Mouse (Mus musculus): ENCODE data around the gene Higd1a.
A peak's percentile ranks its signal among the peaks of the same experiment; 100 is the strongest.

Higd1a gene

DNA sequence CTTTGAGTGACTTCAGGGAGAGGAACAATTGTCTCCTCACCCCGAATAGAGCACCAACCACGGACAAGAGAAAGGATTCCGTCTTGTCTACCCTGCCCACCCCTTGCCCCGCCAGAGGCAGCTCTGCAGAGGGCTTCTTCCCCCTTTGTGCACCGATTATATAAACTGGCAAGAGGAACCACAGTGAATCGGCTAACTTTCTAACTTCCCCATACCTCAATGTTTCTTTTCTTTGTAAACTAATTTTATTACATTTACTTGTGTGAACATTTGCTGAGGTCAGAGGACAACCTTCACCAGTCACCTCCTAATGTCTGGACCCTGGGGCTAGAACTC, at the start of gene Higd1a:
Gene Higd1a (minus strand): TSS at position 210 of the 336 bp plus-strand sequence.
- DNase-seq (ENCODE audit: low read depth, low spot score) = no peak

DNA sequence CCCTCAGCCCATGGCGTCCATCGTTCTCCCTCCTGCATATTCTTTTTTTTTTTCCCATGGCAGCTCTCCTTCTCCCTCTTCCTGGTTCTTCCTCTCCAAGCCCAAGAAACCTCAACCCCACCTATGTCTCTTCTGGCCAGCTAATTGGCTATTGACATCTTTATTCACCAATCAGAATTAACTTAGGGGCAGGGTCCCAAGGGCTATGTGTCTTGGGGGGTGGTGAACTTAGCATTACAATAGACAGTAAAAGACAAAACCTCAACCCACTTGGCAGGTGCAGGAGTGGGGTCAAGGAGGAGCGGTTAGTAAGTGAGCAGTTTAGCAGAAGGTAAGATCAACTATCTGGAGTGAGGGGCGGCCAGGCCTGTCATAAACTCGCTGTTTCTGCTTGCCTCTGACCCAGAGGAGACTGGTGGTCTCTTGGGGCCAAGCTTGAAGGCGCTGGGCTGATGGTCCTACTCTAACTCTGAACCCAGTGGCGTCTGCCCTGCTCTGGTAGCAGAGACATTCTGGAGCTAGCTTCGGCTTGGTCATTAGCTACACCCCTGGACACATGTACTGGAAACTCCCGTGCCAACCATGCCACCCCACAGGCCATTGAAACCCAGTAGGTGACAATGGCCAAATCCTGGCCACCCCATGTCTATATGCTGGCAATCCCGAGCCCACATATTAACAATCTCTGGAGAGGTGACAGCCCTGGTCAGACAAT, 49.4 kb upstream of the Higd1a start:
- no peak for DNase-seq (ENCODE audit: low read depth, low spot score)

DNA sequence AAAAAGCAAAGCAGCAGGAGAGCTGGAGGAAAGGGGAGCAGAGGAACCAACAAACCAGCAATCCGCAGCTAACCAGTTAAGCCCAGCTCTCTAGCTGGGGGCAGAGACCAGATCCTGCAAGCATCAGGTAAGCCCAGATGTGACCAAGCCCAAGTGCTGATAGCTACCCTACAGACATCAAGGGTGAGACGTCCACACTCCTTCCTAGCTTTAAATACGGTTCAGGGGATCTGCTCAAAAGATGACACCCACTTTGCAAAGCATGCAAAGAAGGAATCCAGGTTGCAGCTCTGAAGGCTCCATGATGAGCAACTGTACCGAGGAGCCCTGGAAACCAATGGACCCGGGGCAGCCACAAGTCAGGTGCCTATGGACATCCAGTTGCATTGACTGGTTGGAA, 48.3 kb upstream of the Higd1a start:
- no peak for DNase-seq (ENCODE audit: low read depth, low spot score)

DNA sequence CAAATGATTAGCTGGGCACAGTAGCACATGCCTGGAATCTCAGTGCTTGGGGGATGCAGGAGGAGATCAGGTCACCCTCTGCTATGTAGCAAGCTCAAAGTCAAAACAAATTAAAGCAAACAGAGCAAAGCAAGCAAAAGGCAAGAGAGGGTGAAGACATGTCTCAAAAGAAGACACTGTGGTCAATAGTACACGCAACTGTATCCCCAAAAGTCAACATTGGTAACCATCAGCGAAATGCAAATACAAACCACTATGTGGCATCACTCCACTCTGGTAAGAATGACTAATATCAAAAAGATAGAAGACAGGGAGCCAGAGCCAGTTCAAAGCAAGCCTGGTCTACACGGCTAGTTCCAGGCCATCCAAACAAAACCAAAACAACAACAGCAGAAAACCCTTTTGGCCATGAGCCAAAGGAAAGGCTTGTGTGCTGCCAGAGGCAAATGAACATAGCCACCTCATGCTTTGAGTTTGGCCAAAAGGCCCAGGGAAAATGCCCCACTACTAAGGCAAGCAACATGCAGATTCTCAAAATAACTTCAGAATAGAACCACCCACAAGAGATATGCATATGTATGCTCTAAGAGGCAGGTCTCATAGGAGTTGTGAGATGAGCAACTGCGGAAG, 47.5 kb upstream of the Higd1a start:
- no peak for DNase-seq (ENCODE audit: low read depth, low spot score)

DNA sequence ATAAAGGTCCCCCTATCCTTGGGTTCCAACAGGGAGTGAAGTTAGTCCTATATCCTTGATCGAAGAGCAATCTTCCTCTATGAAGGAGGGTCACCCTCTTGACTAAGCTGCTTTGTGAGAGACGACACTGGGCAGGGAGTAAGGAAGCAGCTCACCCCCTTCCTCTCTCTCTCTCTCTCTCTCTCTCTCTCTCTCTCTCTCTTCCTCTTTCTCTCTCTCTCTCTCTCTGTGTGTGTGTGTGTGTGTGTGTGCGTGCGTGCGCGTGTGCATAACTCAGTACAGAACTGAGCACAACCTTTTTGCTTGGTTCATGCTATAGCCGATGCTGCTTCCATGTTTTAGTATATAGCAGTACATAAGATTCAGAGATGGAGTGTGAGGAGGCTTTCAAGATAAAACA, 46.8 kb upstream of the Higd1a start:
- no peak for DNase-seq (ENCODE audit: low read depth, low spot score)

DNA sequence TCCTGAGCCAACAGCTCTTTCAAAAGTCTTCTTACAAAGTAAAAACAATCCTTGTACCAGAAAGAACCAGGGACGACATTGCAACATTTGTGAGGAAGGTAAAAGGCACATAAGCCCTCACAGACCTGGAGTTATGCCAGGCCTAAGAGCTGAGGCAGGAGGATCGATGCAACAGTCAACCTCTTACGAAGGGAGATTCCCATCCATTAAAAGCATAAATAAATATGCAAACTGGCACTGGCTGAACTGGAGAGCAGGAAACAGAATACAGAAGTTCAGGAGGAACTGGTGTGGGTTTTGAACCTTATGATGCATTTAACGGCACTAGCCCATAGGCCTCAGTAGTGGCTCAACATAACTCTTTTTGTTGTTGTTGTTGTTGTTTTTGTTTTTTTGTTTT, 46.2 kb upstream of the Higd1a start:
- DNase-seq (ENCODE audit: low read depth, low spot score) = no peak

DNA sequence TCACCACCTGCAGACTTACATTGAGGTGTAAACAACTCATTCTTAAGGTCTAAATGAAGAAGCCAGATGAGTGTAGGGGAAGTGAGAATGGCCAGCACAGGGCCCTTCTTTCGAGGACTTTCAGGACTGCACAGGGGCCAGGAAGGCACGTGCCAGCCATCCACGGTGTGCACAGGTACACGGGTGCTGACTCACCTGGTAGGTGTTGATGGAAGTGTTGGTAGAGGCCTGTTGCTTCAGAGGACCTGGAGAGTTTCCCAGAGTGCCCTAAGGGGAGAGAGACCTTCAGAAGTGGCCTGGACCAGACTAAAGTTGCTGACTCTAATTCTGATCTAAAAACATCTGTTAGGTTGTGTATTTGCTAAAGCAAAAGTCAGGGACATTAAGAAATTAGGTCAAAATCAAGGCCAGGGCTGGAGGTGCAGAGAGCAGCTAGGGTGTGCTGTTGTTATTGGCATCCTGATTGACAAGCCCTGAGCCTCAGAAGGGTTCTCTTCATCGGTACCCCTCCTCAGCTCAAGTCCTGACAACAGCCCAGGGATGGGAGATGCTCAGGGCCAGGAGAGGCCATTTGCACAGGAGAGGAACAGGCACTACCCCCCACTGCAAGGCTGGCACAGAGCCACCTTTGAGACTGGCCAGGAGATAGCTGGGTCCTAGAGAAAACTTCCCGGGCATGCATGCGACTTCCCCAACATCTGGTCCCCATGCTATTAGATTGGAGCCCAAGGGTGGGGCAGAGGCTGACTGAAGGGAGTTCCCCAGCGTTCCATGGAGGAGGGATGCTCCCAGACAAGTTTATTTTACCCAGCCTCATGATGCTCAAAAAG, 45.5 kb upstream of the Higd1a start:
- no peak for DNase-seq (ENCODE audit: low read depth, low spot score)

DNA sequence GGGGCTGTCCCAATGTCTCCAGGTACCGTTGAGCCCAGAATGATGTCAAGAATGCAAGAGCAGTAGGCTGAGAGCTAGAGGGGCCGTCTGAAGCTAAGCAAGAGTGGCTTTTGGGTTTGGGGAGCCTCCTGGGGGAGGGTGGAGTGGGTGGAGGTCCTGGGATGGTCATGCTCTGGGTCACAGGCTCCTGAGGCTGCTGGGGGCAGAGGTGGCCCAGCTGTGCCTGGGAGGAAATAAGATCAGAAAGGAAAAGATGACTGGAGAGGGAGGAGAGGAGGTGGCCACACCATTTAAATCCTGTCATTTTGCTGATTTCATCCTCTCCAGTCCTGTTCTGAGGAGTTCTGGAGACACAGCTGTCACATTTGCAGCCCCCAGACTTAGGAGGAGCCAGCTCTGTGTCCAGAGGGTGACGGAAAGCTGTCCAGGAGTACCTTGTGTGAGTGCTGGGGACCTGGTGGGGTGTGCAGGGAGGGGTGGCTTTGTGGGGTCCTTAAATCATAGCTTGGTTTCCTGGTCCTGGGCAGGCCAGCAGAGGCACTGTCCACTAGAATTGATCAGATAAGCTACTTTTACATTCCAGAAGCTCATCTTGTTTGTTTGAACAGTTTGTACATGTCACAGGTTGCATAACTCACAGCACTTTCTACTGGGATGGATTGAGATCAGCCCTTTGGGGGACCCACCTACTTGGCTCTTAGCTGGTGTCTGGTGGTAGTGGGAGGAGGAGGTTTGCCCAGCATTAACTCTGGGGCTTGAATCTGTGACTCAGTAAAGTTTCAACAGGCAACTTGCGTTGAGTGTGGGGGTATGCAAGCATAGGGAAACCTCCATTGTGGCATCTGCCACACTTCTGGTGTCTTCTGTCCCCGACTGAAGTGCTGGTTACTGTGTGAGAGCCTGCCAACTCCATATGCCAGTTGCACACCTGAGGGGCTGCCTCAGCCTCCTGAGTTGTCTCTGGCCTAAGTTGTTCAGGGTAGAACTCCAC, 43.8 kb upstream of the Higd1a start:
- DNase-seq (ENCODE audit: low read depth, low spot score) = no peak

DNA sequence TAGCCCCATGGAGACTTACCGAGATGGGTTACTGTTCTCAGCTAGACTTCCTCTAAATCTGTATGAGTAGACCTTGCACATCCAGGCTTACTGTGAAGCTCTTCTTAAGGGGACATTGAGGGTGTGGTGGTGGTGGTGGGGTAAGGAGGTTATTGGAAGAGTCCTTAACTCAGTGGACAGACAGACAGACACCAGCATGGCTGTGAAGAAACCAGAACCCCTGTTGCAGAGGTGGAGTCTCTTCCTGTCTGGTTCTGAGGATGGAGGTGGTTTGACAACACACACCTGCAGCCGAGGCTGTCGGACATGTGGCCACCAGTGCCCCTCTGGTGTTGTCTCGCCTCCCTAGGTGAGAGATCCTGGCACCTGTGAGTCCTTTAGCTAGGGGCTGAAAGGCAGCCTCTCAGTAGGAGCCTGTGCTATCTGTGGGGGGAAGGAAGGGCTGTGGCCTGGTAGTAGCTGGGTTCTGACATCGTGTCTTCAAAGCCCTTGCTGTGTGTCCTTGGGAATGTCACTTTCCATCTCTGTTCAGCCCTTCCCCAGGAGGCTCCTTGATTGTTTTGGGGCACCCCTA, 42.2 kb upstream of the Higd1a start:
- no peak for DNase-seq (ENCODE audit: low read depth, low spot score)

DNA sequence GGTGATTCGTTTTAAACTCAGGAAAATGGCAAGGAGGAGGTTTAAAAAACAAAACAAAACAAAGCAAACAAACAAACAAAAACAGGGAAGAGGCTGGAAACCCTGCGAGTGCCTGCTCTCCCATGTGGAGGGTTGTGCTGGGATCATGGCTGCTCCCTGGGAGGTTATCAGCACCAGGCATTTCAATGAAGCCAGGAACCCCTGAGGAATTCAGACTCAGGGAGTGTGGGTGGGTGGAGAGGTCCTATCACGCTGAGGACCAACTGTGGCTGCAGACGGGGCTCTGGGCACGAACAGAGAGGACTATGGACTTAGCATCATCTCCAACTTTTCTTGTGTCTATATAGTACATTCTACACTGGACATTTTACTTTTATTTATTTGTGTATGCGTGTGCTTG, 41.1 kb upstream of the Higd1a start:
- DNase-seq (ENCODE audit: low read depth, low spot score) = no peak

DNA sequence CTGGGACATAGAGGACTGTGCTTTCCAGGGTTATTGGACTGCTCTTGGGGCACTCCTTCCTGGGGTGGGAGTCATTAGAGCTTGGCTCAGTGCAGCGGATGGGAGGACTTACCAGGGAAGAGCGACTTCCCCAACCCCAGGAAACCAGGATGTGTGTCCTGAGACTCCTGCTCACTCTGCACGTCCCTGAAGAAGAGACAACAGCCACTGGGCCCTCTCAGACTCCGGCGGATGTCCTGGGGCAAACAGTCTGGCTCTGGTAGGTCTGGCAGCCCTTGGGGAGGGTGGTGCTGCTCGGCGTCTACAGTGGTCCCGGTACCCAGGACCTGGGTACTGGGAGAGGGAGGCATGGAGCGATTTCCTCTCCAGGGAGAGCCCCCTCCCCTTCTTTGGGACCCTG, 40.1 kb upstream of the Higd1a start, which contains the start of gene Ackr2:
Gene Ackr2 (plus strand): TSS at position 111 of the 400 bp plus-strand sequence.
- no peak for DNase-seq (ENCODE audit: low read depth, low spot score)

DNA sequence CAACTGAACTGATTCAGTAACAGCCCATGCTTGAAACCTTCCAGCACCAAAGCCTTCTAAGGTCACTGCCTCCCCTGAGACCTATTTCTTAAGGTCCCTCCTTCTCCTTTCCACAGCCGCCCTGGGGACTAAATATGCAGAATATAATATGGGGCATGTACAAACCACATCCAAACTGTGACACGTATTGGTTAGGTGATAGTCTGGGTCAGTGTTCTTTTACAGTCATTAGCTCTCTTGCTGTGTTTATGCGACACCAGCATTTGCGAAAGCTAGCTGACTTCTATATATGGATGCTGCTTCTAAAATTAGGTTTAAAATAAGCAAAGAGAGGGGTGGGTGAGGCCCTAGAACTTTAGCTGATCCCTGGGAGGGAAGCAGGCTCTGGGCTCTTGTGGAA, 38.7 kb upstream of the Higd1a start:
- no peak for DNase-seq (ENCODE audit: low read depth, low spot score)

DNA sequence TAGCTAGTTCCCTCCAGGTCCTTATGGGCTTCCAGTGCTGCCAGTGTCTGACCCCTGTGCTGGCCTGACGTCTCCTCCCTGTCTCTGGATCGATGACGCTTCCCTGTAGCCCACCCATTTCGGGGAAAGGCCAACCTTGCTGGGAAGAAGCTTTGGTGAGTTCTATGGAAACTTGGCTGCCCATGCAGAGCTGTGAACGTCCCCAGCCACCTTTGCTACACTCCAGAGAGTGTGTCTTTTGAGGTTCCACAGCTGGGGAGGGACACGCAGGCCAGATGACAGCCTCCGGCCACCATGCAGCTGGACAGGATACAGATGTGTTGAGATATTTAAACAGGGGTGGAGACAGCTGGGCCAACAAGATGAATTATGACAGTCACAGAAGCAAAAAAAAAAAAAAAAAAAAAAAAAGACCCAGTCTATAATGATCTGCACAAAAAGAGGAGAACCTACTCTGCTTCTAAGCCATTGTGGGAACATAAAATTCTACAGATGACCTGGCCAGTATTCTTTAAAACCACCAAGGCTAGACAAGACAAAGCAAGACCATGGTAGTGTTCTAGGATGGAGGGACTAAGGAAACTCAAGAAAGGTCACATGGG, 37.3 kb upstream of the Higd1a start:
- no peak for DNase-seq (ENCODE audit: low read depth, low spot score)

DNA sequence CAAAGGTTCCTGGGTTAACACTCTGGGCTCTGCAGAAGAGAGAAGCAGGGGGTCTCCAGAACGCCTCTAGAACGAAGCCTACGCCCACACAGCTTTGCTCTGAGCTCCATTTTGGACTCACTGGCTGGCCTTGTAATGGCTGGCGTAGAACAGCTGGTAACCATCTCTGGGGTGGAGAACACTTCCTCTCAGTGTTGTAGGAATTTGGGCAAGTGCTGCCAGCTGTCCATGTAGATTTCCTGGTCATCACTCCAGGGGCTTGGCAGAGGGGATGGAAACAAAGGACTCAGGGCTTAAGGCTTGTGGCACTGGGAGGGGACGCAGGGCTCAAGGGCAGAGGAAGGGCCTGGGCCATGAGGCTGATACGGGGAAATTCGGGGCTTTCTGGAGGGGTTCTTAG, 36.3 kb upstream of the Higd1a start:
- DNase-seq (ENCODE audit: low read depth, low spot score) = no peak

DNA sequence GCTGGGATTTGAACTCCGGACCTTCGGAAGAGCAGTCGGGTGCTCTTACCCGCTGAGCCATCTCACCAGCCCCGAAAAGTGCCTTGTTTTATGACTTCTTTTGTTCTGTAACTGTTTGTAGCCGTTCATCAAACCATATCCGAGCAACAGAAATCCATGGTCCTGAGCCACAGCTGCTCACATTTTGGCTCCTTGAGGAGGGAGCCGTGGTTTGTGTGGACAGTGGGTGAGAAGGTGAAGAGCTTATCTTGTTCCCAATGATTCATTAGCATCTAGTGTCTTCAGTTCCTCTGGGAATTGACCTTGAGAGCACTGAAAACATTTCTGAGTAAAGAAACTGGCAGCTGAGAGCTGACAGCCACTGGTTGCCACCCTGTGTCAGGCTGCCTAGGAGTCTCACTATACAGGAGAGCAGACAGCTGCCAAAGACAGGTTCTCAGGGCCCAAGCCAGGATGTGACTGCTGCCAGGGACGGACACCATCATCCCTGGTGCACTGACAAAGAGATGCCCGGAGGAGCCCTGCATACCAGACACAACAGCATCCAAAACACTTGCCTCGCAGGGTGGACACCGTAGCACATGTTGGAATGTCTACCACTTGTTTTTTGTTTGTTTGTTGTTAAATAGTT, 34.0 kb upstream of the Higd1a start:
- no peak for DNase-seq (ENCODE audit: low read depth, low spot score)

DNA sequence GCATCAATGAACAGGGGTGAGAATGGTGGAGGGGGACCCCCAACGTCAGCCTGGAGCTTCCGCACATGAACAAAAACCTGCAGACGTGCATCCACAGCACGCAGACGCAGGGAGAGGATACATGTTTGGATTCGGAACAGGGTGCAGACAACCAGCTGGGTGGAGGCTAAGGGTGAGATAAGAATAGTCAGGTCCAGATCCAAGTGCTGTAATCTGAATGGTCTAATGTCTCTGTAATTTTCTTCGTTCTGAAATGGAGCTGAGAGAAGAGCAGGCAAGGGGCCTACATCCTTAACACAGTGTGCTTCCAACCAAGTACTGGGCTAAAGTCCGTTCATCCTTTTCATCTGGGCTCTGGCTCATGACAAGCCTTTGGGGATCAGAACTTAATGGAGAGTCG, 33.1 kb upstream of the Higd1a start:
- DNase-seq (ENCODE audit: low read depth, low spot score) = no peak

DNA sequence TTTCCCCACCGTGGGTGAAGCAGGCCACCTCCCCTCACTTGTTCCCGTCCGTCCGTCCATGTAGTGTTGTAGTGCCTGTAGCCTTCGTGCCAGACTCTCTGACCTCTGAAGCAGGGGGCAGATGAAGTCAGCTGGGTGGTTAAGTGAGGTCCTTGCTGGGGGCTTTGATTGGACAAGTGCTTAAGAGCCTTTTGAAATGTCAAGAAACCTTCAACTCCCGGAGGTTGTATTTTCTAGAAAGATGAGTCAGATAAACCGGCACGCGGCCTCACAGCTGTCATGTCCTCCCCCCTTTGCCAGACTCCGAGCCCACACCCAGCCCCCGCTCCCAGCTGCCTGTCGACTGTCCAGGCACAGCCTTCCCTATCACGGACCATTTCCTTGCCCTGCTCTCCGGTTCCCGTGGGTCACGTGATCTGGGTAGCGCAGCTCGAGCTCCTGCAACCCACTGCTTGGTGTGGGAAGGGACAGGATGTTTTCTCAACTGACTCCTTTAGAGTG, 32.3 kb upstream of the Higd1a start:
- peak; percentile 13 for DNase-seq (ENCODE audit: low read depth, low spot score)

DNA sequence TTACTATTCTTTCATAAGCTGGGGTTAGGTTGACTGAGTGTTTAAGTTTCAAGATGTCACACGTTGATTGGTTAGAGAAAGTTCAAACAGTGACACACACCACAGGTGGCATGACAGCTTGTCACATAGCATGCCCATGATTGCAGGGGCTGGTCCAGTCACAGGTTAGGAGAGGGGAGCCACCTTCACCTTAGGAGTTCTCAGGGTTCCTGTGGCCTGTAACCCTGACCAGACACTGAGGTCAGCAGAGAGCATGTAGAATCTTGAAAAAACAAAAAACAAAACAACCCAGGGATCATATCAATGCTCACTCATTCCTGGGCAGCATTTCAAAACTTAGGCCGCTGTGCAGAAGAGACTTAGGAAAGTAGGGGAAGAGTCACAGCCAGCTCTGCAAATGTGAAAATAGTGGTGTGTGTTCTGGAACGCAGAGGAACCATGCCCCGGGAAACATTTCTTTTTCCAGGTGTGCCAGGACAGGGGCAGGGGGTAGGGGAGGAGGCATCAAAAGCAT, 31.8 kb upstream of the Higd1a start:
- no peak for DNase-seq (ENCODE audit: low read depth, low spot score)

DNA sequence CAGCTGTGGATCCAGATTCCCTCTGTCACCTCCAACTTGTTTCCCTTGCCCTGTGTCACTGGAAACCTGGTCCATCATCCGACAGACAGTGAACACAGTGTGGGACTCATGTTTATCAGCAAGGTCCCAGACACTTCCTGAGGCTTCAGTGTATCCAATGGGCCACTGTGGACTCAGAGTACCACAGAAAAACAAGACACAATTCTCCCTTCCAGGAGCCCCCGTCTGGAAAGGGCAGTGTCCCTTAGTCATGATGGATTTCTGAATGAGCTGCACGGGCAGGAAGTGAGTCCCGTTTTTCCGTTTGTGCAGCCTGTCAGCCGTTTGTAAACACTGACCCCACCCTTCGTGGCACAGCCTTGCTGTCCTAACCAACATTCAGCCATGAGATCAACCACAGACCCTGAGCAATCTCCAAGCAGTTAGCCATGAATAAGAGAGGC, 23.9 kb upstream of the Higd1a start:
- DNase-seq (ENCODE audit: low read depth, low spot score) = no peak

DNA sequence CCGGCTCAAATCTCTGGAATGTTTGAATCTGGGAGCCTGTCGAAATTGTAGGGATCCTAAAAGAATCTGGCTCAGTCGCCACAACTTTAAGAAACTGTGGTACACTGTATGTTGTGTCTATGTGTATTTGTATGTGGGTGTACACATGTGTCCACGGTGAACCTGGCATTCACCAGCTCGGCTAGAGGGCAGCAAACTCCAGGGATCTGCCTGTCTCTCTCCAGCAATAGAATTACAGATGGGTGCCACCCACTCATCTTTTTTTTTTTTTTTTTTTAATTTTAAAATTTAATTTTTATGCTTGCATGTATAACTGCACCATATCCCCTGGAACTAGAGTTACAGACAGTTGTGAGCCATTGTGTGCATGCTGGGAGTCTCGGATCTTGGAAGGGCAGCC, 23.1 kb upstream of the Higd1a start:
- DNase-seq (ENCODE audit: low read depth, low spot score) = no peak

Measured in embryo, embryonic 11.5 days (tissue).